Mouse (Mus musculus): ENCODE results near the gene Rpp25. TPM values are rescaled to one million over a fixed set of nuclear protein-coding genes. Genes with fewer than 3 reads are reported as not detected.
A peak's percentile ranks its signal among the peaks of the same experiment; 100 is the strongest.

Rpp25 gene
- 0.55 and 1.2 TPM in 2 replicates for polyA plus RNA-seq (2016; fragmentation: Nextera tagmentation; extraction: Ambion mirVana)

- Histone ChIP-seq H3K9me3 (replicated peaks) (no peaks in the 10 kb centered on the region), H3K27me3 (ENCODE audit: low read depth, poor library complexity, severe bottlenecking) (peaks cover 86% of the 10 kb centered on the region), H3K27ac (0 out of 2 replicates have a peak within 1 kb of the TSS, but pooled peaks have one; percentile 10), H3K36me3 (no peaks in the 10 kb centered on the region), H3K4me3 (peak within 1 kb of the TSS; percentile 57), H3K4me1 (peaks cover 38% of the 10 kb centered on the region)
- under 1% methylated on average over 46 of the region's 46 CpGs for WGBS
- DNase-seq (ENCODE audit: low spot score), result peak; percentile 70
Observed at GRCm38 (mm10) chr9:57503622-57504380, at the start of gene Rpp25. Rpp25 (plus strand) TSS chr9:57504026.

DNA sequence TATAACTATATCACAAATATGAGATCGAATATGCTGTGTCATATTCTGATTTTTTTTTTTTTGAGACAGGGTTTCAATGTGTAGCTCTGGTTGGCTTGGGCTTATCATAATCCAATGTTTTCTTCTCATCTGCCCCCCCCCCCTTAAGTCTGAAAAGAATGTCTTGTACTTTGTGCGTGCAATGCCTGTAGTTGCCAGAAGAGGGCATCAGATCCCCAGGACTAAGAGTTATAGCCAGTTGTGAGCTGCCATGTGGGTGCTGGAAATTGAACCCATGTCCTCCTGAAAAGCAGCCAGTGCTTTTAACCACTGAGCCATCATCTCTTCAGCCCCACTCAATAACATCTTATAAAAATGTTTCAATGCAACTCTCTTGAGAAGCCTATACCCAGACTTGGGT, 44.1 kb upstream of the Rpp25 start:
- Histone ChIP-seq H3K4me1 (no peaks in the 10 kb centered on the region), H3K27me3 (ENCODE audit: low read depth, poor library complexity, severe bottlenecking) (no peaks in the 10 kb centered on the region), H3K9me3 (replicated peaks) (no peaks in the 10 kb centered on the region), H3K4me3 (no peak overlapping the region), H3K27ac (no peak overlapping the region), H3K36me3 (no peaks in the 10 kb centered on the region)
- no peak for DNase-seq (ENCODE audit: low spot score)
- WGBS, result 88% methylated on average over 2 of the region's 2 CpGs

- H3K27ac ChIP-seq, result no peak overlapping the region
- 92% methylated on average over 6 of the region's 6 CpGs for WGBS
Observed at GRCm38 (mm10) chr9:57462866-57463265, 41.0 kb upstream of the Rpp25 start.

GRCm38 (mm10) chr9:57466101-57466500, 37.7 kb upstream of the Rpp25 start:
- no peak for DNase-seq (ENCODE audit: low spot score)
- H3K4me1 ChIP-seq, result peaks cover 15% of the 10 kb centered on the region
- H3K36me3 ChIP-seq, result no peaks in the 10 kb centered on the region
- H3K27me3 ChIP-seq (ENCODE audit: low read depth, poor library complexity, severe bottlenecking), result peaks cover 14% of the 10 kb centered on the region
- H3K4me3 ChIP-seq, result no peak overlapping the region
- H3K27ac ChIP-seq, result no peak overlapping the region
- 78% methylated on average over 3 of the region's 3 CpGs for WGBS
- H3K9me3 ChIP-seq (replicated peaks), result no peaks in the 10 kb centered on the region

More at GRCm38 (mm10) chr9:57462866-57463265, 41.0 kb upstream of the Rpp25 start:
- peaks cover 13% of the 10 kb centered on the region for H3K27me3 ChIP-seq (ENCODE audit: low read depth, poor library complexity, severe bottlenecking)
- no peaks in the 10 kb centered on the region for H3K9me3 ChIP-seq (replicated peaks)
- H3K36me3 ChIP-seq, result no peaks in the 10 kb centered on the region
- DNase-seq (ENCODE audit: low spot score), result no peak
- no peak overlapping the region for H3K4me3 ChIP-seq
- peaks cover 12% of the 10 kb centered on the region for H3K4me1 ChIP-seq

DNA sequence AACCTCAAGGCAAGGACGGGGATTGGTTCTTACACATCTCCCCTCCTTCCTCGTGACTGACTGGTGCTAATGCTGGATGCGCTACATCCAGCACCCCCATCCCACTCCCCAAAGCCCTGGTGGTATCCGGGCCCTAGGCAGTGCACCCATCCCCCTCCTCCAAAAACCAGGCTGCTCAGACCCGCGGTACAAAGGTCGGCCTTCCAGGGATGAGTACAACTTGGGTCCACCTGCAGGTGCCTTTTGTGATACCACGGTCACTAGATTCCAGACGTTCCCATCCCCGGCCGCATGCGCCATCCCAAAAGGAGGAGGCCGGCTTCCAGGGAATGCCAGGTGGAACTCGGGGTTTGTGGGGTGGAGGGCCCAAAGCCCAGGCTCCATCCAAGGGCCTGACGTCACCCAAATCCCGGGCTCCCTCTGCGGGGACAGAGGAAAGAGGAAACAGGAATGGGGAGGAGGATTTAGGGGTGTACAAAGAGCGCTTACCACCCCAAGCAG, 36.5 kb upstream of the Rpp25 start:
- WGBS, result 2% methylated on average over 18 of the region's 18 CpGs
- peak overlapping the region; percentile 72 for H3K4me3 ChIP-seq
- peaks cover 14% of the 10 kb centered on the region for H3K27me3 ChIP-seq (ENCODE audit: low read depth, poor library complexity, severe bottlenecking)
- no peaks in the 10 kb centered on the region for H3K36me3 ChIP-seq
- peaks cover 15% of the 10 kb centered on the region for H3K4me1 ChIP-seq
- no peaks in the 10 kb centered on the region for H3K9me3 ChIP-seq (replicated peaks)
- H3K27ac ChIP-seq, result 0 out of 2 replicates have a peak overlapping the region, but pooled peaks have one; percentile 61
- DNase-seq (ENCODE audit: low spot score), result peak; percentile 42

- Histone ChIP-seq H3K27ac (peak within 1 kb of the TSS; percentile 61; the same call in 1 of the 2 replicates), H3K4me3 (peak within 1 kb of the TSS; percentile 72), H3K9me3 (replicated peaks) (no peaks in the 10 kb centered on the region), H3K36me3 (no peaks in the 10 kb centered on the region), H3K4me1 (peaks cover 15% of the 10 kb centered on the region), H3K27me3 (ENCODE audit: low read depth, poor library complexity, severe bottlenecking) (peaks cover 14% of the 10 kb centered on the region)
- 2% methylated on average over 48 of the region's 48 CpGs for WGBS
- DNase-seq (ENCODE audit: low spot score), result peak; percentile 93
Observed at GRCm38 (mm10) chr9:57467896-57468549, 35.8 kb upstream of the Rpp25 start, which contains the start of gene Scamp5. Scamp5 (minus strand) TSS chr9:57468060.

- no peaks in the 10 kb centered on the region for H3K9me3 ChIP-seq (replicated peaks)
- DNase-seq (ENCODE audit: low spot score), result no peak
- H3K4me3 ChIP-seq, result no peak overlapping the region
- H3K27me3 ChIP-seq (ENCODE audit: low read depth, poor library complexity, severe bottlenecking), result peaks cover 14% of the 10 kb centered on the region
- H3K27ac ChIP-seq, result no peak overlapping the region
- H3K4me1 ChIP-seq, result peaks cover 15% of the 10 kb centered on the region
- H3K36me3 ChIP-seq, result no peaks in the 10 kb centered on the region
- WGBS, result 78% methylated on average over 4 of the region's 4 CpGs
Observed at GRCm38 (mm10) chr9:57468914-57469313, 34.9 kb upstream of the Rpp25 start.

GRCm38 (mm10) chr9:57485774-57486173, 18.1 kb upstream of the Rpp25 start:
- Histone ChIP-seq H3K36me3 (no peaks in the 10 kb centered on the region), H3K4me1 (no peaks in the 10 kb centered on the region), H3K4me3 (no peak overlapping the region), H3K27me3 (ENCODE audit: low read depth, poor library complexity, severe bottlenecking) (no peaks in the 10 kb centered on the region), H3K27ac (no peak overlapping the region), H3K9me3 (replicated peaks) (no peaks in the 10 kb centered on the region)
- DNase-seq (ENCODE audit: low spot score), result peak; percentile 82
- WGBS, result 15% methylated on average over 7 of the region's 7 CpGs

DNA sequence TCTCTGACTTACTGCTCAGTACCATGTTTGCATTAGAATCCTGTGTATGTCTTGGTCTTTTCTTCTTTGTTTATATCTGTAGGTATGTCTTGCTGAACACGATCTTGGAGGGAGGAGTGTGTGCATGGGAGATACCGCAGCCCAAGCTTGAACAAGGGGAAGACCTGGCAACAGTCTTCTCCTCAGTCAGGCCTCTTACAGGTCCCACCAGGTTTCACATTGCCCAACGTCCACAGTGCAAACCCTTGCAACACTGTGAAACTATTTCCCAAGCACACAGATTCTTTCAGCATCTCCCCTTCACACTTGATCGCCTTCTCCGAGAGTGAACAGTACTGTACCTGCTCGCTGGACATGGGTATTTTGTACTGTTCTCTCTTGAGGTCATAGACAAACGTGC, 16.0 kb upstream of the Rpp25 start:
- DNase-seq (ENCODE audit: low spot score), result no peak
- 77% methylated on average over 7 of the region's 7 CpGs for WGBS
- Histone ChIP-seq H3K4me1 (no peaks in the 10 kb centered on the region), H3K9me3 (replicated peaks) (no peaks in the 10 kb centered on the region), H3K4me3 (no peak overlapping the region), H3K36me3 (no peaks in the 10 kb centered on the region), H3K27me3 (ENCODE audit: low read depth, poor library complexity, severe bottlenecking) (no peaks in the 10 kb centered on the region), H3K27ac (no peak overlapping the region)

DNA sequence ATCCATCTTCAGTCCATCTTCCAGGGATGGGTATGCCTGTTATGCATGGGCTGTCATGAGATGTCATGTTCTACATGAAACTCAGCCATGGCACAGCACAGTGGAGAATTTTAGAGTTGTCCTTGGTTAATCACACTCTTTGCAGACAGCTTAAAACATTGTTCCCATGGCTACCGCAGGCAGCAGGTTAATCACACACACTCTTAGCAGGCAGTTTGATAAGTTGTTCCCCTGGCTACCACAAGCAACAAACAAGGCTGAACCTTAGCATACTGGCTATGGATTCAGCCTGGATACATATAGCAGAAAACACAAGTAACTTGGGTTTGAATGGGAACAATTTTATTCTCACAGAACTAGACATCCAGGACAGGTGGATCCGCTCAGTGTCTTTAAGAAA, 10.3 kb upstream of the Rpp25 start:
- no peak for DNase-seq (ENCODE audit: low spot score)
- H3K9me3 ChIP-seq (replicated peaks), result no peaks in the 10 kb centered on the region
- no peaks in the 10 kb centered on the region for H3K36me3 ChIP-seq
- 89% methylated on average over 2 of the region's 2 CpGs for WGBS
- no peak overlapping the region for H3K27ac ChIP-seq
- H3K4me1 ChIP-seq, result no peaks in the 10 kb centered on the region
- 0 out of 2 replicates have a peak, but pooled peaks cover 5% of the 10 kb centered on the region for H3K27me3 ChIP-seq (ENCODE audit: low read depth, poor library complexity, severe bottlenecking)
- H3K4me3 ChIP-seq, result no peak overlapping the region

- Histone ChIP-seq H3K36me3 (no peaks in the 10 kb centered on the region), H3K9me3 (replicated peaks) (no peaks in the 10 kb centered on the region), H3K27ac (no peak overlapping the region), H3K4me1 (no peaks in the 10 kb centered on the region), H3K4me3 (no peak overlapping the region), H3K27me3 (ENCODE audit: low read depth, poor library complexity, severe bottlenecking) (peaks cover 19% of the 10 kb centered on the region)
- no peak for DNase-seq (ENCODE audit: low spot score)
Observed at GRCm38 (mm10) chr9:57494970-57495369, 8.9 kb upstream of the Rpp25 start.

DNA sequence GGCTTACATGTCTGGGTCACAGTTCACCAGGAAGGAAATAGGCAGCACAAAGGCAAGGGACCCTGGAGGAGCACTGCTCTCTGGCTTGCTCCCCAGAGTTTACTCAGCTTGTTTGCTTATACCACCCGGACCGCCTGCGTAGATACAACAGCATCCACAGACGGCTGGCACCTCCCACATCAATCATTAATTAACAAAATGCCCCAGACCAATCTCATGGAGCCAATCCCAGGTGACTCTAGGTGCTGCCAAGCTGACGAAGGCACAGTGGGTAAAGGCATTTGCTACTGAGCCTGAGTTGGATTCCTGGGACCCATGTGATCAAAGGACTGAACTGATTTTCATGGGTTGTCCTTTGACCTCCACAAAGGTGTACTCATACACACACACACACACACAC, 6.6 kb upstream of the Rpp25 start:
- no peak overlapping the region for H3K27ac ChIP-seq
- 86% methylated on average over 5 of the region's 5 CpGs for WGBS
- no peak for DNase-seq (ENCODE audit: low spot score)
- H3K9me3 ChIP-seq (replicated peaks), result no peaks in the 10 kb centered on the region
- H3K27me3 ChIP-seq (ENCODE audit: low read depth, poor library complexity, severe bottlenecking), result peaks cover 42% of the 10 kb centered on the region
- no peak overlapping the region for H3K4me3 ChIP-seq
- H3K4me1 ChIP-seq, result peaks cover 10% of the 10 kb centered on the region
- H3K36me3 ChIP-seq, result no peaks in the 10 kb centered on the region

GRCm38 (mm10) chr9:57498536-57498935, 5.3 kb upstream of the Rpp25 start:
- Histone ChIP-seq H3K9me3 (replicated peaks) (no peaks in the 10 kb centered on the region), H3K4me3 (no peak overlapping the region), H3K27me3 (ENCODE audit: low read depth, poor library complexity, severe bottlenecking) (peaks cover 55% of the 10 kb centered on the region), H3K4me1 (peaks cover 22% of the 10 kb centered on the region), H3K27ac (no peak overlapping the region), H3K36me3 (no peaks in the 10 kb centered on the region)
- no peak for DNase-seq (ENCODE audit: low spot score)
- WGBS, result 66% methylated on average over 7 of the region's 7 CpGs
